Mouse (Mus musculus) E14TG2a.4 (cell line): Measurements from ENCODE around the gene 2410004P03Rik.

Experiments used
- CTCF ChIP-seq: conservative IDR thresholded peaks from 2 replicates; pipeline ENCODE4 v1.5.1; 2014; ENCODE audit warnings: low read length
- NANOG ChIP-seq: IDR thresholded peaks from 2 replicates; pipeline ENCODE4 v1.6.1; 2014; ENCODE audit warnings: borderline replicate concordance, low read length, mixed read lengths

GRCm38 (mm10) chr12:17055766-17056165, 44.2 kb upstream of the 2410004P03Rik start:
- TF ChIP-seq CTCF: no peak
- no peak for TF ChIP-seq NANOG
